ENCODE assay signal across 15 mouse cellular contexts in genomic region chr15:103173251-103173650, GRCm38 (mm10).
"Had no signal": no experiment of that assay in that cellular context is flagged by ENCODE, and none has a peak within 500 bp of the region (broad histone marks: within the 10 kb centered on the region; RNA-seq: fewer than 3 reads in every experiment).

No protein-coding gene starts in this region.

- H3K4me2 ChIP-seq: heart, embryonic 12.5 days; hindbrain, embryonic 12.5 days; hindbrain, embryonic 14.5 days; intestine, embryonic 15.5 days; limb, embryonic 12.5 days; liver, embryonic 11.5 days; liver, embryonic 13.5 days; liver, embryonic 15.5 days had no signal

- H3K27ac ChIP-seq: heart, embryonic 10.5 days; hindbrain, embryonic 10.5 days; hindbrain, embryonic 12.5 days; hindbrain, embryonic 14.5 days; intestine, embryonic 15.5 days; kidney, postnatal 0 days; layer of hippocampus, adult 2 months; left cerebral cortex, adult 2 months; limb, embryonic 10.5 days; limb, embryonic 12.5 days; liver, embryonic 13.5 days; liver, embryonic 15.5 days had no signal

- H3K36me3 ChIP-seq: heart, embryonic 10.5 days; heart, embryonic 12.5 days; hindbrain, embryonic 10.5 days; hindbrain, embryonic 12.5 days; intestine, embryonic 15.5 days; limb, embryonic 10.5 days; limb, embryonic 12.5 days; liver, embryonic 13.5 days; liver, embryonic 15.5 days had no signal

- ATAC-seq: hindbrain, embryonic 16.5 days; intestine, embryonic 15.5 days had no signal

- H3K9me3 ChIP-seq: heart, embryonic 10.5 days; heart, embryonic 12.5 days; hindbrain, embryonic 10.5 days; hindbrain, embryonic 12.5 days; intestine, embryonic 15.5 days; limb, embryonic 10.5 days; liver, embryonic 13.5 days; liver, embryonic 15.5 days had no signal

- H3K4me3 ChIP-seq: heart, embryonic 10.5 days; heart, embryonic 12.5 days; hindbrain, embryonic 10.5 days; hindbrain, embryonic 12.5 days; intestine, embryonic 15.5 days; layer of hippocampus, adult 2 months; left cerebral cortex, adult 2 months; limb, embryonic 10.5 days; limb, embryonic 12.5 days; liver, embryonic 13.5 days; liver, embryonic 15.5 days had no signal

- DNase-seq: liver, embryonic 13.5 days had no signal

- H3K9ac ChIP-seq: heart, embryonic 12.5 days; hindbrain, embryonic 12.5 days; hindbrain, embryonic 14.5 days; intestine, embryonic 15.5 days; limb, embryonic 12.5 days; liver, embryonic 13.5 days; liver, embryonic 15.5 days had no signal
